Mouse (Mus musculus) testis, postnatal 10 days (tissue): ENCODE measurements around the gene Snph.
"Not testable (repeated sequence)": the region's sequence is repeated elsewhere in the genome, so short reads cannot be mapped to it uniquely, and the experiment has no call there.

Experiments
- DNase-seq: peaks from one replicate; pipeline ENCODE4 v3.0.0; 2021; ENCODE audit warnings: low spot score

The Snph gene

GRCm38 (mm10) chr2:151632159-151632814, at the start of gene Snph:
Gene Snph, minus strand, starts transcription at chr2:151632593.
- peak; percentile 73 for DNase-seq

GRCm38 (mm10) chr2:151676234-151676633, 43.8 kb upstream of the Snph start:
- no peak for DNase-seq

GRCm38 (mm10) chr2:151670968-151671329, 38.6 kb upstream of the Snph start:
- no peak for DNase-seq

DNA sequence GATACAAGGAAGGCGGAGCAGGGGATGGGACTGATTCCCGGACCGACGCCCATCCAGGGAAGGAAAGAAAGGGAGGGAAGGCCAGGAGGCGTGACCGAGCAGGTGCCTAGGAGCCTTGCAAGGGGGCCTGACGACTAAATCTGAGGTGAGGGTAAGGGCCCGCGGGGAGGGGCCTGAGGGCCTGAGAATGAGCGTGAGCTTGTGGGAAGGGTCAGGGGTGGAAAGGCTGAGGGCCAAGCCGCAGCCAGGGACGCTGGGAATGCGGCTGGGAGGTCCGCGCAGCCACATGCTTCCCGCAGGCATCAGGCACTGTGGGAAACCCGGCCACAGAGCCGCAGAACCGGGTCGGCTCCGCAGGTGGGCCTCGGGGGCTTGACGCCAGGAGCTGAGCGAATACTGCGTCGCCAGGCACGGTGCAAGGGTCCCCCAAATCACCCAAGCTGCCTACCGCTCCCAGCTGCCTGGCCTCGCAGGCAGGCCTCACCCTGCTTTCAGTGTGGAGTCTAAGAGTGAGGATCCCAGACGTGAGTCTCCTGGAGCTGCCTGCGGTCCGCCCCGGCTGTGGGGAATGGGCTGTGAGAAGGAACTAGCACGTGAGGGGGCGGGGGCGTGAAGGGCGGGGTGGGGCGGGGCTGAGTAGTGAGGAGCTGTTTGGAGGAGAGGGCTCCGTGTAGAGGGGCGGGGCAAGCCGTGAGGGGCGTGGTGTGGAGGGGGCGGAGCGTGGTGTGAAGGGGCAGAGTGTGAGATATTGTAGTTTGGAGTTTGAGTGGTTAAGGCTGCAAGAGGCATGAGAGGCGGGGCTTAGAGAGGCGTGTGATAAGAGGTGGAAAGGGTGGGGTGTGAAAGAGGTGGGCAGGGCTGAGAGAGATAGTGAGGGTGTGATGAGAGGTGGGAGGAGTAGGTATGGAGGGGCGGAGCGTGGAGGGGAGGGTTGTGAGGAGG, 37.9 kb upstream of the Snph start:
- DNase-seq, result peak; percentile 79

DNA sequence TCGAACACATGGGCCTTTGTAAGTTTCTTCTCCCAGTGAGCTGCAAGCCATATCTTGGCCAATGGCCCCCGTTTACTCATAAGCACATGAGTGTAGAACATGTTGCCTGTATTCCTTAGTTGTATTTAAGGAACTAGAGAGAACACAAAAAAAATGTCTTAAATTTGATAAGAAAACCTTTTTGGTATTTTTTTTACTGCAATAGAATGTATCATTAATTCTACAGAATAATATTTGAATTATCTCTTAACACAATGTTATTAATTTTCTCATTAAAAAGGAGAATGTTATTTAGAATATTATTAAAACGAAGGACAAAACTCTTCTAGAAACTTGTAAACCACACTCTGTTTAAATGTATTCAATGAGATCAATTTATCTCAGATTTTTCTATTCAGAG, 36.0 kb upstream of the Snph start, which contains the start of gene Rad21l:
Gene Rad21l (minus strand): TSS at position 101 of the 400 bp plus-strand sequence.
- DNase-seq, result no peak

- DNase-seq, result no peak
Measured at GRCm38 (mm10) chr2:151652053-151652452, 19.7 kb upstream of the Snph start.

DNA sequence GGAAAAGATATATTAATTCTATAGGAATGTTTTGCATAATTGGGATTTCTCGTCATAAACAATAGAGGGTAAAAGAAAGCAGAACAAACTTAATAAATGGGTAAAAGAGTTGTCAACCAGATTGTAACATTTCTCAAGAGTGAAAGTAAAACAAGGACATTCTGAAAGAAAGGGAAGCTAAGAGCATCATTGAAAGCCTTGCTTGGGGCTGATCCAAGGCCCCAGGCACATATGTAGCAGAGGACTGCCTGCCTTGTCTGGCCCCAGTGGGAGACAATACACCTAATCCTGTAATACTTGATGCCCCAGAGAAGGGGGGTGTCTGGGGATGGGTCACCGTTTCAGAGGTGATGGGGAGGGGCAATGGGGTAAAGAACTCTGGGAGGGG, 3.6 kb upstream of the Snph start:
- DNase-seq, result no peak

DNA sequence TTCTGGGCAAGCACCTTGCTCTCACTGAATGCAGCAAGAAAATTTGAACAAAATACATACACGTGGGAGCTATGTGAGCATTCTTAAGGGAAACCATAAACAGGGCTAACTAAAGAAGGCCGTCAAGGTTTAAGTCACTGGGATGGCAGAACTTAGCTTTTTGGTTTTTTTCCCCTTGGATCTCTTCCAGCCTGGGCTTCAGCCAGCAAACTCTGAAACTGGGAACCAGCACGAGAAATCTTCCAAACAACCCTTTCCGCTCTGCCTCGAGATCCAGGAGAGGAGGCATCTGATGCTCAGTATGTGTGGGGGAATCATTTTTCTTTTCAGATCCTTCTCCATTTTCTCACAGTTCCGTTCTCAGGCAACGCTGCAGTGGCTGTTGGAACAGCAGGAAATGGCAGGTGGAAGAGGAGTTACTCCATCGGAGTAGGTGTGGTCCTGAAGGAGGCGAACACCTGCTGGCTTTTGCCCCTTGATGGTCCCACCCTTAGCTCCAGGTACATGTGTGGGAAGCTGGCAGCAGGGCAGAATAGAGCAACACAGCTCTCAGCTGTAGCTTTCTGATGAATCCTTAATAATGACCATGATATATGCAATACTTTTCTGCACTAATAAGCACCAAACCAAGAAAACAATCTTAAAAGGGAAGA, 3.1 kb upstream of the Snph start:
- DNase-seq, result no peak

- no peak for DNase-seq
Measured at GRCm38 (mm10) chr2:151634903-151635302, 2.5 kb upstream of the Snph start.

- no peak for DNase-seq
Measured at GRCm38 (mm10) chr2:151632982-151633381, 589 bp upstream of the Snph start.

GRCm38 (mm10) chr2:151631406-151632158, 811 bp downstream of the Snph start:
- peak; percentile 26 for DNase-seq

- DNase-seq, result peak; percentile 18
Measured at GRCm38 (mm10) chr2:151629310-151629709, 3.1 kb downstream of the Snph start.

DNA sequence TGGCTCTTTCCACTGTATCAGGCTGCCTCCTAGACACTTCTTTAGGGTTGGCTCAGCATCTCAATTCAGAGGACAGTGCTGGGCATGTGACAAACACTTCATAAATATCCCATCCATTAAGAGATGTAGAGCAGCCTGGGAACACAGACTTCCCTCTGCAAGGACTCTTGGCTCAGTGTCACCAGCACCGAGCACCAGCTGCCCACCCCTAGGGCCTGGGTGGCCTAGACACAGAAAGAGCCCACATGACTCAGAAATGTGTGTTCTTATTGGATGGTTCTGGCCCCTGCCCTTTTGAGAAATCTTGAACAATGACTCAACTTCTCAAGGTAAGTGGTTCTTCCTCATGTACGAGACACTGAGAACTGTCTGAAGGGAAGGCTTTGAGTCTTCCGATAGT, 4.4 kb downstream of the Snph start:
- peak; percentile 26 for DNase-seq

- peak; percentile 17 for DNase-seq
Measured at GRCm38 (mm10) chr2:151626296-151626695, 6.1 kb downstream of the Snph start.

- DNase-seq, result peak; percentile 26
Measured at GRCm38 (mm10) chr2:151623776-151624175, 8.6 kb downstream of the Snph start.

DNA sequence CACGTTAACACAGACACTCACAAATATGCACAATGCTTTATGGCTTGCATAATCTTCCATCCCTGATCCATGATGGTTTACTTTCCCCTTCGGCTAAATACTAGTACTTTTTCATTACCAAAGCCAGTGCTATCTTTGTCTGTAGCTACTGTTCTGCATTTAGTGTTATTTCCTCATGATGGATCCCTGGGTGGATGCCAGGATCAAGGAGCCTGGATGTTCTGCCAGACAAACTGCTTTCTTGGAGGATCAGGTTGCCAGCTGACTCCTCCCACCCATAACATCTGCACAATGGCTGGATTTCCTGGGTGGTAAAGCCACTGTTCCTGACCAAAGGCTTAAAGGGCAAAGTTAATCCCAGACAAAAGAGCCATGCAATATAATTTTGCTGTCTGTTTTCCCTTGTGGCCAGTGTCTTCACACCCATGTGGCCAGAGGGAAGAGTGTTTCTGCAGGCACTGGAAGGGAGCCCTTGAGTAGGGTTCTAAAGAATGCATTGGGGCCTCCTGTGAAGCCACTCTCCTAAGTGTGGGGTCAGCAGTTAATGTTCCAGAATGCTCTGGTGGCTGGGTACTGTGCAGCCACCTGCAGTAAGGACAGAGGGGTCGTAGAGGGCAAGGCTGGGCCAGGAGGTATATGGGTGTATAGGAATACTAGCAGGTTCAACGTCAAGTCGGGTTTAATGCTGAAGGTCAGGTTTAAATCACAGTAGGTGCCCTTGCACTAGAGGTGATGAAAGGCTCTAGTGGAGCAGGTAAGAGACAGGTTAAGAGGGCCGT, 15.7 kb downstream of the Snph start:
- DNase-seq, result no peak

DNA sequence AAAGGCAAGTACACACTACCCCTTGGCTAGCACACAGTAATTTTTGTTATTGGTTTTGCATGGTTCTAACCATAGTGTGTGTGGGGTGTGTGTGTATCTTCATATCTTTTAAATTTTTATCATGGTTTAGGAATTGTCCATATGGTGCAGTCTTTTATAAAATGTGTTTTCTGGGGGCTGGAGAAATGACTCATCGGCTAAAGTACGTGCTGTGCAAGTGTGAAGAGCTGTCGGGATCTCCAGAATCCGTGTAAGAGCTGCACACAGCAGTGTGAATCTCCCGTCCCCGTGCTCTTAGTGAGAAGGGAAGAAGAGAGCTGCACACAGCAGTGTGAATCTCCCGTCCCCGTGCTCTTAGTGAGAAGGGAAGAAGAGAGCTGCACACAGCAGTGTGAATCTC, 16.6 kb downstream of the Snph start:
- not testable (repeated sequence) for DNase-seq

GRCm38 (mm10) chr2:151609974-151610373, 22.4 kb downstream of the Snph start:
- no peak for DNase-seq

GRCm38 (mm10) chr2:151608435-151608834, 24.0 kb downstream of the Snph start:
- no peak for DNase-seq

DNA sequence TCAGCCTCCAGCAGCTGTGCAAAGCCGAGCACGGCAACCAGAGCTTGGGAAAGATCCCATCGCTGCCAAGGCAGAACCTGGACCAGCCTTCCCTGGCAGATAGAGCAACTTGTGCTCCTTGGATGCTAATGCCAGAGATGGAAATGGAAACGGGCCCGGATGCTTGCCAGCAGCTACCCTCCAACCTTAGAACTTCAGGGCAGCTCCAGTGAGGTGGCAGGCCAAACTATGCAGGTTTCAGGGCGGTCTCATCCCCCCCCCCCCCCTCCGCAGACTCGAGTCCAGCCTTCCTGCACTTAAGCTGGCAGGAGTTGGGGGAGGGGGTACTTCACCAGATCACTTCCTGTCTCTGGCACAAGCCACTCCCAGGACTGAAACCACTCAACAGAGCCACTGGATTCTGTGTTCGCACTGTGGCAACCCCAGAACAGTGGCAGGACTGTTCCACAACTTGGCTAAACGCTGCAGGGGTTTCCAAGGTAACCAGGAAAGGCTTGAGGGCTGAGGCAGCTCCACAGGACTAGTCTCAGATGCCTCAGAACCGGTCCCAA, 26.9 kb downstream of the Snph start:
- DNase-seq, result no peak

DNA sequence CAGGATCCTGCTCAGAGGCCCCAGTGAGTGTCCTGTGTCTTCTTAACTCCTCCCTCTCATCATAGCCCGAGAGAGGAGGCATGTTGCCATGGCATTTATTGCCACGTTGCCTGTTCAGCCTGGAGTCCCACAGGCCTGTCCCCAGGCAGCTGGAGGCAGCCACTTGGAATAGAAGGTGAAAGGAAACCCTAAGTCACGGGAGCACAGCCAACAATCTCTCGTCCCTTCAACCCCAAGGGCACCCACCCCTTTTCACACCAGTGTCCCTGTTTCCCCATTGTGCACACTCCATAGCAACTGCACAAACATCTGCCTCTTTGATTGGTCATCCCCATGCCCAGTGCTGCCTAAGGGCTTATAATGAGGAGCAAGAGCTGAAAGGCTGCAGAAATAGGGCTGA, 28.8 kb downstream of the Snph start:
- DNase-seq, result no peak
